Mouse (Mus musculus): ENCODE data around the gene Fam222b. TPM values are rescaled to one million over a fixed set of nuclear protein-coding genes. Genes with fewer than 3 reads are reported as not detected.

The Fam222b gene
- total and polyA plus RNA-seq, 2 experiments from 2014 or later: 10.8 to 11.1 TPM

DNA sequence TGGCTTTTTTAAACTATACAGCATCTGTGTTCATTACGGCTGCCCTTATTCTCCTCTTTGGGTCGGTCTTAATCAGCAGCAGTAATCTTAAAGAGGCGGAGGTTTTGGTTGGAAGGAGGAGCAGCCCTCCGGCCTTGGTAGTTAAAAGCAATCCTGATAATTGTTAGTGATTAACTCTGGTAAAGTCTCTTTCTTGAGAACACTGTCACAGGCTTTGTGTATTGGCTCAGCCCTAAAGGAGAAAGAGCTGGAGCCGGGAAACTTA, 21.6 kb downstream of the Fam222b start:
- peak overlapping the region; percentile 48; the same call in 1 of the 2 replicates for H3K9ac ChIP-seq (replicated peaks; ENCODE audit: low read depth, low read length)
- 0 out of 2 replicates have a peak overlapping the region, but pooled peaks have one; percentile 48 for H3K27ac ChIP-seq (ENCODE audit: low read depth)
- 23% methylated on average over 5 of the region's 5 CpGs for WGBS
- DNase-seq (ENCODE audit: low spot score): no peak
- TF ChIP-seq EP300 (IDR thresholded peaks at IDR 0.05; ENCODE audit: low read depth) (no peak), CTCF (IDR thresholded peaks at IDR 0.05; ENCODE audit: low read depth) (no peak)
- H3K4me2 ChIP-seq (ENCODE audit: low read depth, low read length): peak overlapping the region; percentile 71
- peak overlapping the region; percentile 65 for H3K4me3 ChIP-seq (ENCODE audit: low read depth, low read length)
- no peaks in the 10 kb centered on the region for H3K27me3 ChIP-seq (ENCODE audit: control insufficient read depth, insufficient read depth, low read length)
- H3K4me1 ChIP-seq (ENCODE audit: control insufficient read depth, insufficient read depth): peaks cover 30% of the 10 kb centered on the region
- no peak for ATAC-seq (ENCODE audit: insufficient read depth, low read depth)
- no peaks in the 10 kb centered on the region for H3K36me3 ChIP-seq (replicated peaks; ENCODE audit: control insufficient read depth, insufficient read depth, low read length)
- H3K9me3 ChIP-seq (replicated peaks; ENCODE audit: control insufficient read depth, low read length): no peaks in the 10 kb centered on the region

DNA sequence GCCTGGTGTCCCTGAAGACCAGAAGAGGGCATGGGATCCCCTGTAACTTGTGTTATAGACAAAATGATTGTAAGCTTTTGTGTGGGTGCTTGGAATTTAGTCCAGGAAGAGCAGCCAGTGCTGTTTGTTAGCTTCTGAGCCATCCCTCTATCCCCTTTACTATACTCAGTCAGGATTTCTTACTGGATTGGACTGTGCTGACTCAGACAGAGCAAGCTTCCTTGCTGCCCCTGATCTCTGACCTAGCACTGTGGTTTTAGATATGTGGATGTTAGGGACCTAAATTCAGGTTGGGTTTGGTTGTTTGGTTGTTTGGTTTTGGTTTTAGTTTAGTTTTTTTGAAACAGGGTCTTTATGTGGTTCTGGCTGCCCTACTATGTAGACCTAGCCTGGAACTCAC, 24.0 kb downstream of the Fam222b start:
- Histone ChIP-seq H3K27me3 (ENCODE audit: control insufficient read depth, insufficient read depth, low read length) (no peaks in the 10 kb centered on the region), H3K4me3 (ENCODE audit: low read depth, low read length) (no peak overlapping the region), H3K9ac (replicated peaks; ENCODE audit: low read depth, low read length) (no peak overlapping the region), H3K36me3 (replicated peaks; ENCODE audit: control insufficient read depth, insufficient read depth, low read length) (no peaks in the 10 kb centered on the region), H3K4me2 (ENCODE audit: low read depth, low read length) (no peak overlapping the region), H3K4me1 (ENCODE audit: control insufficient read depth, insufficient read depth) (peaks cover 35% of the 10 kb centered on the region), H3K9me3 (replicated peaks; ENCODE audit: control insufficient read depth, low read length) (no peaks in the 10 kb centered on the region), H3K27ac (ENCODE audit: low read depth) (no peak overlapping the region)
- no peak for ATAC-seq (ENCODE audit: insufficient read depth, low read depth)
- no peak for DNase-seq (ENCODE audit: low spot score)
- TF ChIP-seq CTCF (IDR thresholded peaks at IDR 0.05; ENCODE audit: low read depth) (no peak), EP300 (IDR thresholded peaks at IDR 0.05; ENCODE audit: low read depth) (no peak)

DNA sequence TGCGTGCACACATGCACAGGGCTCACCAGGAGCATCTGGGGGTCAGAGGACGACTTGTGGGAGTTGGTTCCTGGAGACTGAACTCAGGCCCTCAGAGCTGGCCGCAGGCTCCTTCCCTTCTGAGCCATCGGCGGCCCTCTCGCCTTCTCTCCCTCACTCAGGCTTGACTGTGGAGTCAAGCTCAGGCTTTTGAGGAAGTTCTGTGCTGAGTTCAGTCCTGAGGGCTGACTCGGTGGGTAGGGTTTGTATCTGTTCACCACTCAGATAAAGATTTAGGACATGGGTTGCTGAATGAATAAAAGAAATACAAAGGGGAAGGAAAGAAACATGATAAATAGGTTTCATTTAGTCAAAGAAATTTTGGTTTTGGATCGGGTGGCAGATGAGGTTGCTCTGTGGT, 25.4 kb downstream of the Fam222b start:
- peaks cover 26% of the 10 kb centered on the region for H3K4me1 ChIP-seq (ENCODE audit: control insufficient read depth, insufficient read depth)
- 47% methylated on average over 8 of the region's 8 CpGs for WGBS
- no peaks in the 10 kb centered on the region for H3K27me3 ChIP-seq (ENCODE audit: control insufficient read depth, insufficient read depth, low read length)
- H3K4me2 ChIP-seq (ENCODE audit: low read depth, low read length): no peak overlapping the region
- ATAC-seq (ENCODE audit: insufficient read depth, low read depth) (no peak), DNase-seq (ENCODE audit: low spot score) (no peak)
- TF ChIP-seq EP300 (IDR thresholded peaks at IDR 0.05; ENCODE audit: low read depth) (no peak), CTCF (IDR thresholded peaks at IDR 0.05; ENCODE audit: low read depth) (no peak)
- no peaks in the 10 kb centered on the region for H3K9me3 ChIP-seq (replicated peaks; ENCODE audit: control insufficient read depth, low read length)
- no peak overlapping the region for H3K4me3 ChIP-seq (ENCODE audit: low read depth, low read length)
- H3K9ac ChIP-seq (replicated peaks; ENCODE audit: low read depth, low read length): no peak overlapping the region
- H3K27ac ChIP-seq (ENCODE audit: low read depth): peak overlapping the region; percentile 30; the same call in 1 of the 2 replicates
- H3K36me3 ChIP-seq (replicated peaks; ENCODE audit: control insufficient read depth, insufficient read depth, low read length): no peaks in the 10 kb centered on the region

DNA sequence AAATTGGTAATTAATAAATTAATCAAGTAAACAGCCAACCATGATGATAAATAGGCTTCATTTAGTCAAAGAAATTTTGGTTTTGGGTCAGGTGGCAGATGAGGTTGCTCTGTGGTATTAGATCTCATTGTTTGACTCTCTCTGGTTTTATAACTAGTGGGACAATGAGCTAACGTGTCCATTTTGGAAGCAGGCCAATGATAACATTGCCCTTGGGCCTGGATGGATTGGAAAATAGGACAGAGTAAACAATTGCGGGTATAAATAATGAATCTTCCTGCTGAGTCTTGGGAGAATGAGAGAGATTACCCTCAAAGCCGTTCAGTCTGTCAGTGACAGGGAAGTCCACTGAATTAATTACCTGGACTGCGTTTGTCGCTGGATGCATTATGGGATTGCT, 26.7 kb downstream of the Fam222b start:
- H3K36me3 ChIP-seq (replicated peaks; ENCODE audit: control insufficient read depth, insufficient read depth, low read length): no peaks in the 10 kb centered on the region
- no peak overlapping the region for H3K27ac ChIP-seq (ENCODE audit: low read depth)
- ATAC-seq (ENCODE audit: insufficient read depth, low read depth) (no peak), DNase-seq (ENCODE audit: low spot score) (no peak)
- H3K4me2 ChIP-seq (ENCODE audit: low read depth, low read length): no peak overlapping the region
- H3K9me3 ChIP-seq (replicated peaks; ENCODE audit: control insufficient read depth, low read length): no peaks in the 10 kb centered on the region
- 54% methylated on average over 5 of the region's 5 CpGs for WGBS
- no peak overlapping the region for H3K4me3 ChIP-seq (ENCODE audit: low read depth, low read length)
- no peak overlapping the region for H3K9ac ChIP-seq (replicated peaks; ENCODE audit: low read depth, low read length)
- H3K27me3 ChIP-seq (ENCODE audit: control insufficient read depth, insufficient read depth, low read length): no peaks in the 10 kb centered on the region
- peaks cover 25% of the 10 kb centered on the region for H3K4me1 ChIP-seq (ENCODE audit: control insufficient read depth, insufficient read depth)
- TF ChIP-seq EP300 (IDR thresholded peaks at IDR 0.05; ENCODE audit: low read depth) (no peak), CTCF (IDR thresholded peaks at IDR 0.05; ENCODE audit: low read depth) (no peak)

DNA sequence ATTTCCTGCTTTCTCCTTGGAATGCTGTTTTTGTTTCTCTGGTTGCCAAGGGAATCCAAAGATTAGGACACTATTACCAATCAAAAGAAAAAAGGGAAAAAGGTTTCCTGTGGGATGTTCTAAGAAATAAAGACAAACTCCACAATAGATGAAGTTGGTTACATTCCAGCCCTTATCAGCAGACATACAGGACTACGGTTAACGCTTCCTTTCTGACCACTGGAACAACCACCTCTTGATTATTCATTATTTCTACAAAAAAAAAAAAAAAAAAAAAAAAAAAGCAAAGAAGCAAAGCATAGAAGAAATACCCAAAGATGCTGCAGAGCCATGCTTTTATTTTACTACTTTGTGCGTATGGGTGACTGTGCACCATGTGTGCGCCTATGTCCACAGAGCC, 28.4 kb downstream of the Fam222b start:
- no peak for TF ChIP-seq CTCF (IDR thresholded peaks at IDR 0.05; ENCODE audit: low read depth)
- no peak for TF ChIP-seq EP300 (IDR thresholded peaks at IDR 0.05; ENCODE audit: low read depth)
- Histone ChIP-seq H3K4me2 (ENCODE audit: low read depth, low read length) (no peak overlapping the region), H3K36me3 (replicated peaks; ENCODE audit: control insufficient read depth, insufficient read depth, low read length) (no peaks in the 10 kb centered on the region), H3K27me3 (ENCODE audit: control insufficient read depth, insufficient read depth, low read length) (no peaks in the 10 kb centered on the region), H3K27ac (ENCODE audit: low read depth) (0 out of 2 replicates have a peak overlapping the region, but pooled peaks have one; percentile 46), H3K9ac (replicated peaks; ENCODE audit: low read depth, low read length) (no peak overlapping the region), H3K4me1 (ENCODE audit: control insufficient read depth, insufficient read depth) (peaks cover 21% of the 10 kb centered on the region), H3K9me3 (replicated peaks; ENCODE audit: control insufficient read depth, low read length) (no peaks in the 10 kb centered on the region), H3K4me3 (ENCODE audit: low read depth, low read length) (no peak overlapping the region)
- WGBS: 62% methylated on average over 4 of the region's 4 CpGs
- DNase-seq (ENCODE audit: low spot score): peak; percentile 36
- ATAC-seq (ENCODE audit: insufficient read depth, low read depth): no peak

DNA sequence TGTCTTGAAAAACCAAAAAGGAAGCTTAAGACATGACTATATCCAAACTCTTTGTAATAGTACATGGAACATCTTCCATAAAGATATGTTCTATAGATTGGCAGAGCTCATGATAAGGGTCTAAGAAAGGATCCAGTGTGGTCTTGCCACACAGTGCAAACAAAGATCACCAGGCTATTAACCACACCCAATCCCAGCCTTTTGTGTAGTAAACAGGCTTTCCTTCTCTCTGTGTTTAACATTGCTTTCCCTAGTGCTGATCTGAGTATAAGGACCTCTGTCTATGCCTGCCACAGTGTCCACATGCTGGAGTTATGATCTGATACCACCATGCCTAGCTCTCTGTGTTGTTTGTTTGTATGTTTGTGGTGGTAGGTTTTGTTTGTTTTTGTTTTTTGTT, 29.3 kb downstream of the Fam222b start:
- DNase-seq (ENCODE audit: low spot score) (no peak), ATAC-seq (ENCODE audit: insufficient read depth, low read depth) (no peak)
- no peak overlapping the region for H3K4me2 ChIP-seq (ENCODE audit: low read depth, low read length)
- H3K9me3 ChIP-seq (replicated peaks; ENCODE audit: control insufficient read depth, low read length): no peaks in the 10 kb centered on the region
- H3K4me1 ChIP-seq (ENCODE audit: control insufficient read depth, insufficient read depth): peaks cover 21% of the 10 kb centered on the region
- no peak overlapping the region for H3K4me3 ChIP-seq (ENCODE audit: low read depth, low read length)
- no peak overlapping the region for H3K9ac ChIP-seq (replicated peaks; ENCODE audit: low read depth, low read length)
- H3K36me3 ChIP-seq (replicated peaks; ENCODE audit: control insufficient read depth, insufficient read depth, low read length): no peaks in the 10 kb centered on the region
- H3K27me3 ChIP-seq (ENCODE audit: control insufficient read depth, insufficient read depth, low read length): no peaks in the 10 kb centered on the region
- no peak overlapping the region for H3K27ac ChIP-seq (ENCODE audit: low read depth)
- TF ChIP-seq CTCF (IDR thresholded peaks at IDR 0.05; ENCODE audit: low read depth) (no peak), EP300 (IDR thresholded peaks at IDR 0.05; ENCODE audit: low read depth) (no peak)
